Mouse (Mus musculus) liver, postnatal 0 days (tissue): ENCODE results near the gene Pde4c.

Experiments used
- CTCF ChIP-seq: sonication (generic); IDR thresholded peaks from 2 replicates; pipeline ENCODE4 v1.5.1; 2016; ENCODE audit warnings: antibody characterized with exemption, low read depth
- EP300 ChIP-seq: IDR thresholded peaks from 2 replicates; pipeline ENCODE4 v1.6.1; 2016; ENCODE audit warnings: antibody characterized with exemption, low read depth, mild to moderate bottlenecking

DNA sequence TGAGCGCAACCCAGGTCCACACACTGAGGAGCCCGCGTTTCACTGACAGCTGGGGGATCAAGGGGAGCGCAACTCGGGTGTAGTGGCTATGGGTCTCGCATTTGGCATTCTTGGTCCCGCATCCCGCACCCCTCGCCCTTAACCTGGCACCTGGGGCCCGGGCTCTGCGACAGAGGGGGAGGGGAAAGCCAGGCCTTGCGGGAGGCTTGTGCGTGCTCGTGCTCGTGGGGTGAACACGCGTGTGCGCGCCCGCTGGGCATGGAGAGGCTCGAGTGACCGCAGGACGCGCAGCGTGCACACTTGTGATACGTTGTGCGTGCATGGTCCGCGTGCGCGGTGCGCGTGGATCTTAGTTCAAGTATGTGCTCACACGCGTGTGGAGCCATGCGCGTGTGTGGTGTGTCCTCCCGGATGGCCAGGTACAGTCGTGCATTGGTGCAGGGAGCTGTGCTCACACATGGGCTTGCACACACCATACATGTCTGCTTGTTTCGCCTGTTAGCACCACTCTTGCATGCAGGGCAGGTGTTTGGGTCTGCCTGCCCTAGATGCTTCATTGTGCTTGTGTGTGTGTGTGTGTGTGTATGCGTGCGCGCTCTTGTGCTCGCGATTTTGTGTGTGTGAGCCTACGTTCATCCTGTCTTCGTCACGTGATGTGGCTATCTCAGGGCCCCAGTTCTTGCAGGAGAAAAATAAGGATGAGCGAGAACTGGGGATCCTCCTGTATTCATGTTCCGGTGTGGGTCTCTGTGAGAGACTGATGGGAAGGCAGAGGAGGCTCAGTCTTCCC lies 31.5 kb downstream of the Pde4c start:
- TF ChIP-seq CTCF (no peak), EP300 (no peak)
